Comparison of ENCODE assay signal across 8 mouse cellular contexts in genomic region chr11:20544376-20544775, GRCm38 (mm10). TPM values are rescaled to one million over a fixed set of nuclear protein-coding genes. Genes with fewer than 3 reads are reported as not detected.
DNase-seq lines count a peak whose midpoint lies in the region; ATAC-seq and TF ChIP-seq lines count a peak whose summit lies in the region.

No protein-coding gene starts in this region.

- no peak for DNase-seq in neural tube, embryonic 11.5 days (ENCODE audit: low spot score)
- DNase-seq in neural tube, embryonic 10.5 days (ENCODE audit: extremely low spot score, low spot score), result no peak
- no peak for DNase-seq in liver, embryonic 14.5 days (ENCODE audit: low read depth in 3 of 3, low spot score in 3 of 3)
- no peak for DNase-seq in embryo, embryonic 10.5 days (ENCODE audit: low spot score)
- DNase-seq in urinary bladder, adult 2 months (ENCODE audit: low spot score), result no peak
- no peak for DNase-seq in right cerebral cortex, adult 2 months (ENCODE audit: low spot score in 2 of 2)

- peaks cover 3% of the 10 kb centered on the region for H3K36me3 ChIP-seq in erythroblast, embryonic 14.5 days (ENCODE audit: control insufficient read depth)
- no peaks in the 10 kb centered on the region for H3K36me3 ChIP-seq in neural tube, embryonic 11.5 days (ENCODE audit: control insufficient read depth, insufficient read depth, low read length)
- no peaks in the 10 kb centered on the region for H3K36me3 ChIP-seq in liver, embryonic 14.5 days (replicated peaks; ENCODE audit: control insufficient read depth, insufficient read depth, low read depth)

- no peaks in the 10 kb centered on the region for H3K9me3 ChIP-seq in erythroblast, embryonic 14.5 days (ENCODE audit: control insufficient read depth, low read length)
- H3K9me3 ChIP-seq in neural tube, embryonic 11.5 days (ENCODE audit: control insufficient read depth, low read length), result no peaks in the 10 kb centered on the region
- H3K9me3 ChIP-seq in liver, embryonic 14.5 days (ENCODE audit: control insufficient read depth, low read length), result no peaks in the 10 kb centered on the region

- TF ChIP-seq EP300 in liver, embryonic 14.5 days (IDR thresholded peaks at IDR 0.05; ENCODE audit: low read depth), result no peak

- H3K4me3 ChIP-seq in erythroblast, embryonic 14.5 days (replicated peaks), result peak overlapping the region; percentile 92
- H3K4me3 ChIP-seq in neural tube, embryonic 11.5 days (ENCODE audit: low read depth, low read length), result peak overlapping the region; percentile 63
- H3K4me3 ChIP-seq in liver, embryonic 14.5 days (ENCODE audit: insufficient read depth in 1 of 2, low read depth in 2 of 2, low read length in 2 of 2), result peak overlapping the region in 1 of 2 experiments; percentile 85; a peak in 1 of 4 replicates

- peaks cover 36% of the 10 kb centered on the region for H3K27me3 ChIP-seq in erythroblast, embryonic 14.5 days (ENCODE audit: control insufficient read depth)
- no peaks in the 10 kb centered on the region for H3K27me3 ChIP-seq in neural tube, embryonic 11.5 days (ENCODE audit: control insufficient read depth, insufficient read depth, low read length)
- no peaks in the 10 kb centered on the region for H3K27me3 ChIP-seq in liver, embryonic 14.5 days (ENCODE audit: control insufficient read depth, insufficient read depth, low read length)

- no peak overlapping the region for H3K9ac ChIP-seq in neural tube, embryonic 11.5 days (ENCODE audit: low read length)
- H3K9ac ChIP-seq in liver, embryonic 14.5 days (replicated peaks), result no peak overlapping the region

- ATAC-seq in erythroblast, adult 5-6 weeks (replicated peaks; ENCODE audit: low FRiP score, poor library complexity, severe bottlenecking), result no peak
- no peak for ATAC-seq in neural tube, embryonic 11.5 days (ENCODE audit: insufficient read depth, low FRiP score, low TSS enrichment)
- ATAC-seq in liver, embryonic 14.5 days (ENCODE audit: insufficient read depth), result no peak

- WGBS in neural tube, embryonic 11.5 days, result 46% methylated on average over 8 of the region's 8 CpGs
- WGBS in liver, embryonic 14.5 days (ENCODE audit: insufficient replicate concordance), result 64% methylated on average over 8 of the region's 8 CpGs

- peaks cover 45% of the 10 kb centered on the region for H3K4me1 ChIP-seq in erythroblast, embryonic 14.5 days (ENCODE audit: control insufficient read depth)
- H3K4me1 ChIP-seq in neural tube, embryonic 11.5 days (ENCODE audit: control insufficient read depth, insufficient read depth, low read length), result peaks cover 3% of the 10 kb centered on the region; the same call in 1 of the 2 replicates
- H3K4me1 ChIP-seq in liver, embryonic 14.5 days (replicated peaks; ENCODE audit: control insufficient read depth in 2 of 2, insufficient read depth in 2 of 2, low read length in 1 of 2), result peaks cover 4 to 20% of the 10 kb centered on the region in 2 experiments; a peak in 3 of 4 replicates

- no peak overlapping the region for H3K27ac ChIP-seq in neural tube, embryonic 11.5 days (ENCODE audit: low read depth, low read length)
- H3K27ac ChIP-seq in liver, embryonic 14.5 days, result no peak overlapping the region

- peak overlapping the region; percentile 83 for H3K4me2 ChIP-seq in neural tube, embryonic 11.5 days (ENCODE audit: low read depth)
- H3K4me2 ChIP-seq in liver, embryonic 14.5 days (ENCODE audit: low read depth), result peak overlapping the region; percentile 93

- TF ChIP-seq CTCF in liver, embryonic 14.5 days (IDR thresholded peaks at IDR 0.05; ENCODE audit: low read depth), result no peak

RNA-seq across cellular contexts. Expression of gene Sertad2, which starts 1.3 kb away (rescaled TPM):
- 5.4 and 5.5 TPM in 2 replicates for polyA plus RNA-seq in erythroblast, embryonic 14.5 days (2012)
- 113 and 141 TPM in 2 replicates for total RNA-seq in erythroblast, adult 5-6 weeks (2015; ENCODE audit: low replicate concordance)
- 153 and 159 TPM in 2 replicates for total RNA-seq in erythroblast, adult 5-6 weeks (2017; ENCODE audit: low replicate concordance)
- 22.3 and 25.7 TPM in 2 replicates for polyA plus RNA-seq in neural tube, embryonic 11.5 days (2014; fragmentation: Nextera tagmentation; extraction: Ambion mirVana)
- 10.5 and 11.6 TPM in 2 replicates for polyA plus RNA-seq in liver, embryonic 14.5 days (2012; rRNA removed)
- polyA plus RNA-seq in liver, embryonic 14.5 days (2014; fragmentation: Nextera tagmentation; extraction: Ambion mirVana), result 22.5 and 23.6 TPM in 2 replicates
- polyA plus RNA-seq in urinary bladder, adult 2 months (2012; rRNA removed), result 18.0 and 19.1 TPM in 2 replicates
